Mouse (Mus musculus) heart, adult 2 months (tissue): ENCODE results near the gene Mum1.

Source experiments
- CTCF ChIP-seq: fragments of 200-600 bp; IDR thresholded peaks from 2 replicates; pipeline ENCODE4 v1.8.1; 2022; ENCODE audit warnings: antibody characterized with exemption, mild to moderate bottlenecking, moderate library complexity
- EP300 ChIP-seq: fragments of 200-500 bp; IDR thresholded peaks from 2 replicates; pipeline ENCODE4 v1.6.1; 2011; ENCODE audit warnings: low read depth, low read length, control low read depth; ENCODE audit not compliant: insufficient read depth
- POLR2A ChIP-seq: fragments of 200-500 bp; IDR thresholded peaks from 2 replicates; pipeline ENCODE4 v1.6.1; 2011; ENCODE audit warnings: mild to moderate bottlenecking, low read depth, low read length, control low read depth; ENCODE audit not compliant: insufficient read depth

DNA sequence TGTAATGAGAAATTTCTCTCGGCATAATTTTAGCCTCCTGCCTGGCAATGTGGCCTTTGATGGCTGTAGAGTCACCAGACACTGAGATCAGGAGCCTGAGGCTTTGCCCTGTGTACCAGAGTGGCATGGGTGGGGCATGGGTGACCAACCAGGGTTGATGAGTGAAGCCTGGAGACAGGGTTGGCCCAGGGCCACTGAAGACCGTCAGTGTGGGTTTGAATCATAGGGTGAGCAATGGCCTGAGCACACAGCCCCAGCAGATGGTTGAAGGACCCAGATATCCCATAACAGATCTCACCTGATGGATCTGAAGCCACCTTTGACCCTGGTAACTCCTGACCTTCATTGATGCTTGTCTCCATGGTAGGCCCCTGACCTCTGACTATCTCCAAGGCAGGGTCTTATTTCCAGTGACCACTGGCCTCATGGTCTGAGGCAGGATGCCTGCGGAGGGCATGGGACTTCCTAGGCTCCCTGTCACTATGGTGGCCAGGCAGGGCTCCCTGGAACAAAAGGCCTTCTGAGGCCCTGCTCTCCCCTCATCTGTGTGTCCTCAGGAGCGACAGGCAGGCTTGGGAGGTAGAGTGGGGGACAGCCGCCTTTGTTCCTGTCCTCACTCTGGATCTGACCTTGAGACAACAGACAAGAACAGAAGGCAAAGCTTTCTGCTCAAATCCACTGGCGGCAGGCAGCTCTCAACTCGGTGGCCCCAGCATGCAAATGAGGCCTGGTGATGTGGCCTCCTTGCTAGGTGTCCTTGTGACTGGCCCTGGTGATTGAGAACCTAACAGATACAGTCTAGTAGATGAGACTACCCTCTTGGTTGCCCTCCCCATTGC, 48.6 kb upstream of the Mum1 start:
- TF ChIP-seq CTCF = no peak
- no peak for TF ChIP-seq EP300
- TF ChIP-seq POLR2A = no peak
